Mouse (Mus musculus) adrenal gland, adult 18-20 months (tissue): Measurements from ENCODE around the gene Grk6. TPM values are rescaled to one million over a fixed set of nuclear protein-coding genes. Genes with fewer than 3 reads are reported as not detected.
A peak's percentile ranks its signal among the peaks of the same experiment; 100 is the strongest.

ENCODE experiments used
- DNase-seq, 2 experiments: peaks; one replicate each; pipeline ENCODE4 v3.0.0; 2021 to 2022; ENCODE audit warnings: low spot score in 2 of 2
- total RNA-seq, 2 experiments: library from RNA; stranded (reverse); gene quantifications; 1 replicate in 1 of 2; 2 replicates in 1 of 2; pipeline ENCODE4 v1.2.3; 2021

The Grk6 gene
- total RNA-seq, 2 experiments from 2014 or later = 27.1 to 33.1 TPM

DNA sequence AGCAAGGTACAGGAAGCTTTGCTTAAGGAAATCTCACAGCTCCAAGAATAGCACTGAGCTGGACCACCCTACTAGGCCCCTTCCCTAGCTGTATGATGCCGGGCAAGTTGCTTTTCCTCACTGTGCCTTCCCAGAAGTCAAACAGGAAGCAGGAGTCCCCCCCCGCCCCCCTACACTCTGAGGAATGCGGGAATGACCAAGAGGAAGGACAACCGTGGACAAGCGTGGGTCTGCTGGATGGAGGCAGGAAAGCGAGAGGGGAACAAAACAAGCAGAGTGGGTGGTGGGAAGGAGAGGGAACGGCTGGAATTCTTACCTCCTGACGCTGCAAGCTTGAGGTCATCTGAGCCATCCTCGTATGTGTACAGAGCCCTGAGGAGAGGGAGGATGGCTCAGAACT, 38.2 kb downstream of the Grk6 start:
- no peak for DNase-seq

GRCm38 (mm10) chr13:55483593-55483992, 38.7 kb downstream of the Grk6 start:
- no peak for DNase-seq

DNA sequence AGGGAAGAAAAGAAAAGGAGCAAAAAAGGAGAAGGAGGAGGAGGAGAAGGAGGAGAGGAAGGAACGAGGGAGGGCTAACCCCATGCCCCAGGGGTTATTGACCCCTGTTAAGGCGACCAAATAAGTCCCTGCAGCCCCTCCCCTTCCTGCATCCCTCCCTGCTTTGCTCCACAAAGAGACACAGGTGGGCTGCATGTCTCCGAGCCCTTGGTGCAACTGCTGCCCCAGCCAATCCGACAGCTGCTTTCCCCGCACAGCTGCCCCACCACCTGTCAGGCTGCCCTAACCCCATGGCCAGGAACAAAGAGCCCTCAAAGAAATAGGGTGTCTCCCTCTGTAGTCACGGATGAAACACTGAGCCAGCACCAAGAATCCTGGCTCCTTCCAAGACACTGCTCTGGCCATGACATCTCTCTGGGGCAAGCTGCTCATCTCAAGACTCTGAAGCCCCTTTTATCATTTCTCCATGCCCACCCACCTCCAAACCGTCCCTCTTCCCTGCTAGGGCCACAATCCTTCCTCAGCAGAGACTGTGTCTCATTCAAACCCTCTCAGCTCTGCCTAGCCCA, 39.7 kb downstream of the Grk6 start:
- DNase-seq = no peak

- DNase-seq = no peak
These were observed 41.3 kb downstream of the Grk6 start for GRCm38 (mm10) chr13:55486029-55486794.

- DNase-seq = no peak
These were observed 42.2 kb downstream of the Grk6 start for GRCm38 (mm10) chr13:55486916-55487577.

- DNase-seq = peak in 1 of 2 experiments; percentile 50
These were observed 43.0 kb downstream of the Grk6 start, which contains the start of gene Dbn1 for GRCm38 (mm10) chr13:55487578-55488498. Gene Dbn1 (minus strand): TSS chr13:55488111.

GRCm38 (mm10) chr13:55494257-55494656, 49.4 kb downstream of the Grk6 start:
- DNase-seq = no peak

DNA sequence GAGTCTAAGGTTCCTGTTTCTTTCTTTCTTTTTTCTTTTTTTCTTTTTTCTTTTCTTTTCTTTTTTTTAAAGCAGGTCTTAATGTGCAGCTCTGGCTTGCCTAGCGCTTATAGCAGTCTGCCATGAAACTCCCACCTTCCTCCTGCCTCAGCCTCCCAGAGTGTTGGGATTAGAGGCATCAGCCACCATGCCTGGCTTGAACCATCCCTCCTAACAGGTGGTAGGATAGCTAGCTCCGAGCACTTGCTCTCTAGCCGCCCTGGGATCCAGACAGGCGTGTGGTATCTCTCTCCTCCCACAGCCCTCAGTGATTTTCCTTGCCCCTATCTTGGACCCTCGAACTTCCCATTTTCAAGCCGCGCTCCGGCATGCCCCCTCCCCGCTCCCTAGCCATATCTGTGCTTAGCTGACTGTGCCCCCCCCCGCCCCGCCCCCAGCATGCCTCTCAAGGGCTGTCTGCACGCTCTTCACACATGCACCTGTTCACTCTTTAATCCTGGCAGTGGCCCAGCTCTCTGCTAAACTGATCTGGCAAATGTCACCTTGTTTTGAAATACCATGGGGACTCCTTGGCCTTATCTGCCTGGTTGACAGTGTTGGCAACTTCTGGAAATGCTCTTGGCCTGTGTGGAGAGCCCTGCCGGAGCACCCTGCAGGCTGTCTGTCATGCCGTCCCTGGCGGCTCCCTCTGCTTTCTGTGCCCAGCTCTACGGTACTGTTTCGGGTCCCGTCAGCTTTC, 50.2 kb downstream of the Grk6 start:
- DNase-seq = no peak

GRCm38 (mm10) chr13:55495702-55496101, 50.8 kb downstream of the Grk6 start:
- DNase-seq = no peak

DNA sequence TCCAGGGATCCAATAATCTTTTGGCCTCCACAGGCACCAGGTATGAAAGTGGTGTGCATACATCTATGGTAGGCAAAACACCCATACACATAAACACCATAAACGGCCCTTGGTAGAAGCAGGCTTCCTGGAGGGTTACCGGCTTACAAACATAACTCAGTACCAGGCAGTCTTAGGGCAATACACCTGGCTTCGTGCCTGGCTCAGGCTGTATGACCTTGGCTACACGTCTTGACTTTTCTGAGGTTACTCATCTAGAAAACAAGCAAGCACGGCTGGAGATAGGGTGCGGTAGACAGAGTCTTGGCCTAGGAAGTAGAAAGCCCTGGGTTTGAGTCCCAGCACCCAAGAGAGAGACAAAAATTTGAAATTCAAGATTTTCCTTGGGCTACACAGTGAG, 51.8 kb downstream of the Grk6 start:
- no peak for DNase-seq

DNA sequence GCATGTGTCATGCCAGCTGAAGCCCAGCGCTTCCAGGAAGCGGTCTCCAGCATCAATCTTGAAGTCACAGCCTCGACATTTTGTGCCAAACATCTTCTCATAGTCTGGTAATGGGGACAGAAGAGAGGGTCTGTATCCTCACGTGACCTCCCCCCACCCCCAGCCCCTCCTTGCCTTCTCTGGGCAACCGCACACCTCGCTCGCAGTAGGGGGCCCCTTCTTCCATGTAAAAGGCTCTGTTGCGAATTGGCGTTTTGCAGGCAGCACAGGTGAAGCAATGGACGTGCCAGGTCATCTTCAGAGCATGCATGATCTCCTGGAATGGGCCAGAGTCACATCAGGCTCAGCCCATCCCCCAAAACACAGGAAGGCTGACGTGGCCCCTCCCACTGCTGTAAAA, 54.0 kb downstream of the Grk6 start:
- DNase-seq = no peak

GRCm38 (mm10) chr13:55500575-55500974, 55.7 kb downstream of the Grk6 start:
- no peak for DNase-seq

GRCm38 (mm10) chr13:55502405-55502804, 57.5 kb downstream of the Grk6 start:
- DNase-seq = no peak

GRCm38 (mm10) chr13:55504390-55504789, 59.5 kb downstream of the Grk6 start:
- DNase-seq = no peak

- DNase-seq = no peak
These were observed 60.9 kb downstream of the Grk6 start for GRCm38 (mm10) chr13:55505810-55506209.

- DNase-seq = no peak
These were observed 61.8 kb downstream of the Grk6 start for GRCm38 (mm10) chr13:55506697-55507096.

GRCm38 (mm10) chr13:55507877-55508276, 63.0 kb downstream of the Grk6 start:
- no peak for DNase-seq

- DNase-seq = no peak
These were observed 63.7 kb downstream of the Grk6 start for GRCm38 (mm10) chr13:55508531-55508930.

- no peak for DNase-seq
These were observed 65.4 kb downstream of the Grk6 start for GRCm38 (mm10) chr13:55510332-55510667.
